Mouse (Mus musculus): ENCODE data around the gene B3galnt1. TPM values are rescaled to one million over a fixed set of nuclear protein-coding genes. Genes with fewer than 3 reads are reported as not detected.

B3galnt1 gene
- polyA plus RNA-seq (2012; rRNA removed): 4.5 and 5.6 TPM in 2 replicates

- DNase-seq (ENCODE audit: low read depth, low spot score): no peak
- WGBS: 2% methylated on average over 91 of the region's 99 CpGs
Observed at GRCm38 (mm10) chr3:69598261-69599165, at the start of gene B3galnt1. B3galnt1 (minus strand) TSS chr3:69598960.

- WGBS: 70% methylated on average over 3 of the region's 3 CpGs
- DNase-seq (ENCODE audit: low read depth, low spot score): no peak
Observed at GRCm38 (mm10) chr3:69634521-69634920, 35.8 kb upstream of the B3galnt1 start.

- DNase-seq (ENCODE audit: low read depth, low spot score): no peak
- WGBS: 70% methylated on average over 12 of the region's 12 CpGs
Observed at GRCm38 (mm10) chr3:69633706-69634420, 35.1 kb upstream of the B3galnt1 start.

GRCm38 (mm10) chr3:69626963-69627590 lies 28.3 kb upstream of the B3galnt1 start:
- 51% methylated on average over 11 of the region's 11 CpGs for WGBS
- no peak for DNase-seq (ENCODE audit: low read depth, low spot score)

- 70% methylated on average over 11 of the region's 11 CpGs for WGBS
- no peak for DNase-seq (ENCODE audit: low read depth, low spot score)
Observed at GRCm38 (mm10) chr3:69626213-69626962, 27.6 kb upstream of the B3galnt1 start.

GRCm38 (mm10) chr3:69624182-69624581 lies 25.4 kb upstream of the B3galnt1 start:
- no peak for DNase-seq (ENCODE audit: low read depth, low spot score)
- 74% methylated on average over 2 of the region's 2 CpGs for WGBS

- no peak for DNase-seq (ENCODE audit: low read depth, low spot score)
- 92% methylated on average over 5 of the region's 5 CpGs for WGBS
Observed at GRCm38 (mm10) chr3:69607909-69608308, 9.1 kb upstream of the B3galnt1 start.

GRCm38 (mm10) chr3:69607468-69607867 lies 8.7 kb upstream of the B3galnt1 start:
- WGBS: 11% methylated on average over 1 of the region's 1 CpGs
- no peak for DNase-seq (ENCODE audit: low read depth, low spot score)

- 68% methylated on average over 1 of the region's 1 CpGs for WGBS
- DNase-seq (ENCODE audit: low read depth, low spot score): no peak
Observed at GRCm38 (mm10) chr3:69606923-69607322, 8.2 kb upstream of the B3galnt1 start.

- no peak for DNase-seq (ENCODE audit: low read depth, low spot score)
- 12% methylated on average over 5 of the region's 5 CpGs for WGBS
Observed at GRCm38 (mm10) chr3:69599166-69599500, 373 bp upstream of the B3galnt1 start.

- WGBS: 35% methylated on average over 7 of the region's 7 CpGs
- DNase-seq (ENCODE audit: low read depth, low spot score): no peak
Observed at GRCm38 (mm10) chr3:69597816-69598215, 944 bp downstream of the B3galnt1 start.

- no peak for DNase-seq (ENCODE audit: low read depth, low spot score)
- WGBS: 90% methylated on average over 6 of the region's 6 CpGs
Observed at GRCm38 (mm10) chr3:69597211-69597610, 1.5 kb downstream of the B3galnt1 start.

GRCm38 (mm10) chr3:69596116-69596515 lies 2.6 kb downstream of the B3galnt1 start:
- 72% methylated on average over 3 of the region's 3 CpGs for WGBS
- no peak for DNase-seq (ENCODE audit: low read depth, low spot score)

- 65% methylated on average over 9 of the region's 9 CpGs for WGBS
Observed at GRCm38 (mm10) chr3:69594071-69594470, 4.7 kb downstream of the B3galnt1 start.

GRCm38 (mm10) chr3:69593426-69593825 lies 5.3 kb downstream of the B3galnt1 start:
- 87% methylated on average over 8 of the region's 8 CpGs for WGBS
- DNase-seq (ENCODE audit: low read depth, low spot score): no peak

More at GRCm38 (mm10) chr3:69594071-69594470, 4.7 kb downstream of the B3galnt1 start:
- DNase-seq (ENCODE audit: low read depth, low spot score): no peak

- DNase-seq (ENCODE audit: low read depth, low spot score): no peak
- 53% methylated on average over 10 of the region's 10 CpGs for WGBS
Observed at GRCm38 (mm10) chr3:69588101-69588760, 10.5 kb downstream of the B3galnt1 start.

GRCm38 (mm10) chr3:69583798-69584197 lies 15.0 kb downstream of the B3galnt1 start:
- 37% methylated on average over 1 of the region's 1 CpGs for WGBS
- DNase-seq (ENCODE audit: low read depth, low spot score): no peak

- no peak for DNase-seq (ENCODE audit: low read depth, low spot score)
- 100% methylated on average over 1 of the region's 1 CpGs for WGBS
Observed at GRCm38 (mm10) chr3:69578791-69579190, 20.0 kb downstream of the B3galnt1 start.

GRCm38 (mm10) chr3:69576715-69577114 lies 22.0 kb downstream of the B3galnt1 start:
- no peak for DNase-seq (ENCODE audit: low read depth, low spot score)
- WGBS: 67% methylated on average over 3 of the region's 3 CpGs
